10 mouse cellular contexts compared by ENCODE assay signal in the genomic region with DNA sequence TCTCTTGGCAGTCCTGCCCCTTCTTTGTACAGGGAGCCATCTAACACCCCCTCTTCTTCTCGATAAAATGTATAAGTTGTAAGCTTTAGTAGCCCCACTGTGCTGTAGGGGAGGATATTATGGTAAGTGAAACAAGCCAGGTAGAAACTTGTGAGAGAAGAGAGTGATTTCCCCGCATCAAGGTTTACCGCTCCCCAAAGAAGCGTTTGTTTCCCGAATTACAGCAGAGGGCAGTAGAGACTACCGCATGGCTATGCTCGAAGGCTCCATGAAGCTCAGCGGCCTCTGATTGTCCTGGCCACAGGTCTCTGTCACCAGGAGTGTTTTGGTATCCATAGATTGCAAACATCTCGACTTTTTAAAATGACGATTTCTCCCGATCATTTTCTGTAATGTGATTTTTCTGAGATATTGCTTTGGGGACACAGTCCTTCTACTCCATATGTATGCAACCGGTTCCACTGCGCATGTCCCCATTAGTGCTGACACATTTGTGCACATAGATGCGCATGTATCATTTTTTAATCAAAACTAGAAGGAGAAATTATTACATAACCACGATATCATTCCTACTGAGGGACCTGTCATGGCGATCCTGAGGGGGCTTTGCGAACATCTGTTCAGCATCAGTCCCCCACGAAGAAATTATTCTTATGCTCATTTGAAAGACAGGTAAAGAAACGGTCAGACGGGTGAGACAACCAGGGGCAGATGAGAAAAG. TPM values are rescaled to one million over a fixed set of nuclear protein-coding genes. Genes with fewer than 3 reads are reported as not detected.
DNase-seq lines count a peak whose midpoint lies in the region; ATAC-seq and TF ChIP-seq lines count a peak whose summit lies in the region.
"Had no signal": no experiment of that assay in that cellular context is flagged by ENCODE, and none has a peak within 500 bp of the region (broad histone marks: within the 10 kb centered on the region; RNA-seq: fewer than 3 reads in every experiment).

No protein-coding gene starts in this region.

- intact Hi-C loops in left cerebral cortex, postnatal 36 days (cut with DNase I): loop anchor here (2.0 to 10.0 kb wide), 5 partner anchors 121 to 738 kb away; no protein-coding TSS in a partner anchor

- peaks cover 31% of the 10 kb centered on the region for H3K27me3 ChIP-seq in hindbrain, embryonic 13.5 days
- peaks cover 15% of the 10 kb centered on the region for H3K27me3 ChIP-seq in lung, postnatal 0 days (replicated peaks; ENCODE audit: insufficient read depth, low read length)

- no peaks in the 10 kb centered on the region for H3K36me3 ChIP-seq in hindbrain, embryonic 13.5 days
- no peaks in the 10 kb centered on the region for H3K36me3 ChIP-seq in lung, postnatal 0 days (ENCODE audit: insufficient read depth, low read length)
- H3K36me3 ChIP-seq: stomach, embryonic 15.5 days had no signal

- peak; percentile 89 for TF ChIP-seq CTCF in lung, postnatal 0 days (IDR thresholded peaks at IDR 0.05)

- H3K4me2 ChIP-seq in hindbrain, embryonic 13.5 days: no peak overlapping the region
- H3K4me2 ChIP-seq in lung, postnatal 0 days (replicated peaks; ENCODE audit: low read depth, low read length): no peak overlapping the region
- H3K4me2 ChIP-seq: stomach, embryonic 15.5 days had no signal

- no peak overlapping the region for H3K4me3 ChIP-seq in hindbrain, embryonic 13.5 days
- no peak overlapping the region for H3K4me3 ChIP-seq in lung, postnatal 0 days (ENCODE audit: low read depth, low read length)
- H3K4me3 ChIP-seq: stomach, embryonic 15.5 days had no signal

- DNase-seq in left cerebral cortex, adult 11 months (ENCODE audit: low spot score): peak; percentile 13
- DNase-seq in left cerebral cortex, postnatal 36 days (ENCODE audit: low spot score in 2 of 2): no peak
- peak; percentile 73 for DNase-seq in ZHBTc4 (ENCODE audit: low read depth, low spot score)
- DNase-seq in embryo, embryonic 10 days (ENCODE audit: low spot score): peak; percentile 84
- peak; percentile 66 for DNase-seq in lung, postnatal 0 days (ENCODE audit: low spot score)
- peak; percentile 34 for DNase-seq in right cerebral cortex, postnatal 14 days
- no peak for DNase-seq in spleen, postnatal 4 days (ENCODE audit: low spot score in 2 of 2)

- peaks cover 13% of the 10 kb centered on the region for H3K4me1 ChIP-seq in hindbrain, embryonic 13.5 days (replicated peaks)
- no peaks in the 10 kb centered on the region for H3K4me1 ChIP-seq in lung, postnatal 0 days (ENCODE audit: insufficient read depth, low read depth, low read length)

- 33% methylated on average over 20 of the region's 20 CpGs for WGBS in hindbrain, embryonic 13.5 days
- WGBS in lung, postnatal 0 days: 32% methylated on average over 20 of the region's 20 CpGs

- TF ChIP-seq EP300 in lung, postnatal 0 days (IDR thresholded peaks at IDR 0.05): no peak

- H3K9ac ChIP-seq in hindbrain, embryonic 13.5 days: no peak overlapping the region
- H3K9ac ChIP-seq in lung, postnatal 0 days (replicated peaks; ENCODE audit: low read depth): no peak overlapping the region
- H3K9ac ChIP-seq: stomach, embryonic 15.5 days had no signal

- peak; percentile 75; the same call in 1 of the 2 replicates for ATAC-seq in hindbrain, embryonic 13.5 days (ENCODE audit: low FRiP score)
- no peak for ATAC-seq in lung, postnatal 0 days

- no peaks in the 10 kb centered on the region for H3K9me3 ChIP-seq in hindbrain, embryonic 13.5 days
- no peaks in the 10 kb centered on the region for H3K9me3 ChIP-seq in lung, postnatal 0 days (ENCODE audit: low read length)
- H3K9me3 ChIP-seq: stomach, embryonic 15.5 days had no signal

- H3K27ac ChIP-seq in hindbrain, embryonic 13.5 days: no peak overlapping the region
- no peak overlapping the region for H3K27ac ChIP-seq in lung, postnatal 0 days (ENCODE audit: low read length)
- H3K27ac ChIP-seq: stomach, embryonic 15.5 days had no signal

RNA-seq across cellular contexts. Expression of a gene that starts 13.7 kb away (rescaled TPM):
- 100 to 1,000 TPM; 139 to 148 TPM for total RNA-seq in left cerebral cortex, postnatal 36 days (2021)
- polyA plus RNA-seq in hindbrain, embryonic 13.5 days (2015; fragmentation: Nextera tagmentation; extraction: Ambion mirVana): 542 and 556 TPM in 2 replicates
- polyA plus RNA-seq in lung, postnatal 0 days (2015; fragmentation: Nextera tagmentation; extraction: Ambion mirVana): 277 and 284 TPM in 2 replicates

RNA-seq across cellular contexts. Expression of a gene that starts 26.7 kb away (rescaled TPM):
- total RNA-seq in left cerebral cortex, postnatal 36 days (2021): not detected
- polyA plus RNA-seq in hindbrain, embryonic 13.5 days (2015; fragmentation: Nextera tagmentation; extraction: Ambion mirVana): 20.2 and 29.0 TPM in 2 replicates
- polyA plus RNA-seq in lung, postnatal 0 days (2015; fragmentation: Nextera tagmentation; extraction: Ambion mirVana): not detected in 2 replicates
- total RNA-seq: layer of hippocampus, postnatal 25 days had no signal

RNA-seq across cellular contexts. Expression of a gene that starts 29.5 kb away (rescaled TPM):
- 1 to 10 TPM; 2.9 to 3.7 TPM for total RNA-seq in left cerebral cortex, postnatal 36 days (2021)
- 4.8 and 5.0 TPM in 2 replicates for polyA plus RNA-seq in hindbrain, embryonic 13.5 days (2015; fragmentation: Nextera tagmentation; extraction: Ambion mirVana)
- polyA plus RNA-seq in lung, postnatal 0 days (2015; fragmentation: Nextera tagmentation; extraction: Ambion mirVana): 19.5 and 20.6 TPM in 2 replicates

Comparison
In these comparisons a context has a peak if more than half of its experiments do, and no peak if none do; other contexts are left out.
1. DNase-seq: peak in left cerebral cortex, adult 11 months (single experiment), ZHBTc4 (single experiment), embryo, embryonic 10 days (single experiment), lung, postnatal 0 days (single experiment) and right cerebral cortex, postnatal 14 days (single experiment); none in left cerebral cortex, postnatal 36 days (0 of 2) and spleen, postnatal 4 days (0 of 2).
2. RNA of a gene that starts 26.7 kb away (polyA plus RNA-seq): 20.2 to 29.0 TPM in hindbrain, embryonic 13.5 days; not detected in lung, postnatal 0 days; every median in the first group is over 10 times any median in the second.